Mouse (Mus musculus) skeletal muscle tissue, adult 2 months (tissue): ENCODE results near the gene Hk2.
A peak's percentile ranks its signal among the peaks of the same experiment; 100 is the strongest.

Experiments
- DNase-seq: peaks from one replicate; pipeline ENCODE4 v3.0.0-alpha.2; 2012; ENCODE audit warnings: low read depth, low spot score

The Hk2 gene

GRCm38 (mm10) chr6:82770286-82770685, 4.0 kb downstream of the Hk2 start:
- no peak for DNase-seq

GRCm38 (mm10) chr6:82769704-82770103, 4.5 kb downstream of the Hk2 start:
- no peak for DNase-seq

- DNase-seq: peak; percentile 85
These were observed 6.3 kb downstream of the Hk2 start for GRCm38 (mm10) chr6:82767734-82768586.

DNA sequence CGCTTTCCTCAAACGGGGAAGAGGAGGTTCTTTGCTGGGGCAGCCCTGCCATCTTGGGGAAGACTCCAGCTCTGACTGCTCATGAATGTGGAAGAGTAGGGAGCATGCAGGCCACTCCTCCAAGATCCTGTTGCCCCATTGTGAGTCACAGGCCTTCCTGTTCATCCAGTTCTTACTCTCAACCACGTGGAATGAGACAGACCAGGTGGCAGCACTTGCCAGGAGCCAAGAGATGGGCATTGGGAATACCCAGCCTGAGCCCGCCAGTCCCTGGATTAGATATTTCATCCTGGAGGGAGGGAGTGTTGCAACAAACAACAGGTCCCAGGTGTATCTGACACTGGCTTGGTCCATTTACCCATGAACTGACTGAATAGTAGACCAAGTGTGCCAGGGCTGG, 7.6 kb downstream of the Hk2 start:
- no peak for DNase-seq

GRCm38 (mm10) chr6:82765261-82765660, 9.0 kb downstream of the Hk2 start:
- no peak for DNase-seq

DNA sequence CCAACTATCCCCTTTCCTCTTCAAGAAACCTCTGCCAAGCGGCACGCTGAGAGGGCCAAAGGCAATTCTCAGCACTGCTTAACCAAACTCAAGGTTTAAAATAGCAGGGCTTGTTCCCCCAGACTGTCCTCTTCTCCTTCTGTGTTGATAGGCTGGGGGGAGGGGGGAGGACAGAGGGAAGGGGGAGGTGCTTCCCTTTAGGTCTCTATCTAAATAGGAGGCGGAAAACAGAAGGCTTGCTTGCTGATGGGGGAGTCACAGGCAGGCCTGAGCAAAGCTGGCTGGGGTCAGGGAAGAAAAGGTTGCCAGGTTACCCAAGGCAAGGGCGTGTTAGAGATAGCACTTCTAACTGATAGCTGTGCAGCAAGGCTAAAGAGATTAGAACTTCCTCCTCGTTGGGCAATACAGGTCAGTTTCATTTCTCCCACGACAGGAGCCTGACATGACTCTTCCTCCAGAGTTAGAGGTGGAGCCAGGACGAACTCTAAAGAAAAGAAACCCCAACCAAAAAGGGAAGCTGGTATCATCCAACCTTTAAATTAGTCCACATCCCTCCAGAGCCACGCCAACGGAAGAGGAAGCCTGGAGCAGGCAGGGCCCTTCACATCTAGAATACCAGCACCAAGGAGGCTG, 10.3 kb downstream of the Hk2 start:
- no peak for DNase-seq

- DNase-seq: no peak
These were observed 11.5 kb downstream of the Hk2 start for GRCm38 (mm10) chr6:82762728-82763127.

- DNase-seq: no peak
These were observed 13.4 kb downstream of the Hk2 start for GRCm38 (mm10) chr6:82760749-82761357.

- no peak for DNase-seq
These were observed 15.0 kb downstream of the Hk2 start for GRCm38 (mm10) chr6:82759241-82759640.

DNA sequence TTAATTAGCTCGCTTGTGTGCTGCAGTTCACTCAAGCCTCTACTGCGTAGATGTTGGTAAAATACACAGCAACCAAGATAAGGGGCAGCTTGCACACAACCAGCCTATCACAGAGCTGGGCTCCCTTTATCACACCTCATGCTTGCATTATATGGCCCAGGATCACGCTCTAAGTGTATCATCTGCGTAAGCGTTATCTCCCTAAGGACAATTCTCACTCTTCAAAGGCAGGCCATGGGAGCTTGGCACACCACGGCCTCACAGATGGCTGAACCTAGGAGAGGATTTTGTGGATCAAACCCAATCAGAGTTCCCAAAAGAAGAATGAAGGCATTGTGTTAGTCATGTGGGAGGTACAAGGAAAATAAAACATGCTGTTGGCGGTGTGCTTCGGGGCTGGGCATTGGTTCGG, 17.4 kb downstream of the Hk2 start:
- DNase-seq: no peak

- peak; percentile 93 for DNase-seq
These were observed 18.0 kb downstream of the Hk2 start for GRCm38 (mm10) chr6:82756216-82756615.

DNA sequence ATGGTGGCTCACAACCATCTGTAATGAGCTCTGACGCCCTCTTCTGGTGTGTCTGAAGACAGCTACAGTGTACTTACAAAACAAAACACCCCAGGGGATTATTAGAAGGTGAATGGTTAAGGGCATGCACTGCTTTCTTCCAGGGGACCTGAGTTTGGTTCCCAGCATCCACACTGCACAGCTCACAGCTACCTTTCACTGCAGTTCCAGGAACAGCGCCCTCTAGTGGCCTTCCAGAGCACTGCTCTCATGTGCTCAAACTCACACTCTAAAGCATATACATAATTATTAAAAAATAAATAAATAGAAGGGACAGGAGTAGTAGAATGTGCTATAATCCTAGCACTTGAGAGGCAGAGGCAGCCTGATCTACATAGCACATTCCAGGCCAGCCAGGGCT, 18.9 kb downstream of the Hk2 start:
- DNase-seq: no peak

GRCm38 (mm10) chr6:82754769-82755168, 19.5 kb downstream of the Hk2 start:
- no peak for DNase-seq

GRCm38 (mm10) chr6:82753638-82754361, 20.5 kb downstream of the Hk2 start:
- no peak for DNase-seq

- no peak for DNase-seq
These were observed 21.2 kb downstream of the Hk2 start for GRCm38 (mm10) chr6:82753061-82753460.

GRCm38 (mm10) chr6:82751791-82752190, 22.5 kb downstream of the Hk2 start:
- DNase-seq: peak; percentile 90

DNA sequence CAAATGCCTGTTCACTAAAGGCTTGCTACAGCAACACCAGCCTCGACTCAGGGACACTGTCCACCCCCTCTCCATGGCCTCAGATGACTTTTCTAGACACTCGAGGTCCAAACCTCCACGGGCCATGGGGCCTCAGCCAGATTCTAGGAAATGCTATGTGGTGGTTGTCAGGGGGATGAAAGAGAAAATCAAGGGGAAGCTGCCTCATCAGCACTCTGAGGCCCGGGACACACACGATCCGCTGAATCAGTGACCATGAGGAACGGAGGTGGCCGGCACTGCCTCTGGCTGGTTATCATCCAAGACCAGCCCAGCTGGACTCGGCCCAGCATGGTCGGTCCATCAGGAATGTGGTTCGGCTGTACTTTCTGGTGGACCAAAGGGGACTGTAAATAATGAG, 23.2 kb downstream of the Hk2 start:
- DNase-seq: peak; percentile 82

DNA sequence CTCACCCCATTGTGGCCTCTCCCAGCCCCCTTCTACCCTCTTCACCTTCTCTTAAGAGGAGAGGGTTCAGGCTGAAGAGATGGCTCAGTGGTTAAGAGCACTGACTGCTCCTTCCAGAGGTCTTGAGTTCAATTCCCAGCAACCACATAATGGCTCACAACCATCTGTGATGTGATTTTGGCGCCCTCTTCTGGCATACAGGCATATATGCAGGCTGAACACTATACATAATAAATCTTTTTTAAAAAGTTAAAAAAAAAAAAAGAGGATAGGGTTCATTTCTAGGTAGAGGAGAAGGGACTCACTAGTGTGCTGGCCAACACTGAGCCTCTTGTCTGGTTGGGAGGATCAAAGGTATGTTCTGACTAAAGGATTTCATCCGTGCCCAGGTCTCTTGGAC, 24.2 kb downstream of the Hk2 start:
- DNase-seq: no peak

GRCm38 (mm10) chr6:82748106-82748672, 26.1 kb downstream of the Hk2 start:
- DNase-seq: no peak

GRCm38 (mm10) chr6:82747085-82747484, 27.2 kb downstream of the Hk2 start:
- DNase-seq: no peak

DNA sequence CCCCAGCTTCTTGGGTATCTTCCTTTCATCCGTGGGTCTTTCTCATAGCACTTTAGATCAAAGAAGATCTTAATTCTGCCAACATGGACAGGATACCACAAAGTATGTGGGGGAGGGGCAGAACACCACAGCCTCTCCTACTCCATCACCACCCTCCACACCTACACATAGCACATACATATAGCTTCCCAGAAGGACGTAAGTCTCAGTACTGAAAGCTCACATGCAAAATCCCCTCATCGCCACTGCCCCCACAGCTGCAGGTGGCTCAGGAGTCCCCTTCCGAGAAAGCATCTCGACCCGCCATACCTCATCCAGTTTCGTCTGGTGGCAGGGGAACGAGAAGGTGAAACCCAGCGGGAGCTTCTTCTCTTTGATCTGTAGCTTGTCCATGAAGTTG, 29.7 kb downstream of the Hk2 start:
- DNase-seq: no peak

- no peak for DNase-seq
These were observed 32.8 kb downstream of the Hk2 start for GRCm38 (mm10) chr6:82741518-82741880.
